Mouse (Mus musculus): ENCODE measurements around the gene Plekhg5. TPM values are rescaled to one million over a fixed set of nuclear protein-coding genes. Genes with fewer than 3 reads are reported as not detected.
A peak's percentile ranks its signal among the peaks of the same experiment; 100 is the strongest.
"Not testable (repeated sequence)": the region's sequence is repeated elsewhere in the genome, so short reads cannot be mapped to it uniquely, and the experiment has no call there.

The Plekhg5 gene
- polyA plus RNA-seq, 1 experiment from 2014 or later: 10.0 TPM

DNA sequence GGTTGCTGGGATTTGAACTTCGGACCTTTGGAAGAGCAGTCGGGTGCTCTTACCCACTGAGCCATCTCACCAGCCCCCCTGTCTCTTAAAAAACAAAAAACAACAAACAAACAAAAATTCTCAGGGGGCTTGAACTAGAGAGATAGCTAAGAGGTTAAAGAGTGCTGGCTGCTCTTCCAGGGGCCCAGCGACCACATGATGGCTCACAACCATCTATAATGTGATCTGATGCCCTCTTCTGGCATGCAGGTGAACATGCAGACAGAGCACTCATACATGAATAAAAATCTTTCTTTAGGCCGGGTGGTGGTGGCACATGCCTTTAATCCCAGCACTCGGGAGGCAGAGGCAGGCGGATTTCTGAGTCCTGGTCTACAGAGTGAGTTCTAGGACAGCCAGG lies 35.8 kb upstream of the Plekhg5 start:
- WGBS: 86% methylated on average over 6 of the region's 6 CpGs
- not testable (repeated sequence) for H3K27me3 ChIP-seq (ENCODE audit: control insufficient read depth, insufficient read depth, low read length); H3K36me3 ChIP-seq (replicated peaks; ENCODE audit: control insufficient read depth, insufficient read depth); DNase-seq (ENCODE audit: low spot score); ATAC-seq (ENCODE audit: low FRiP score); H3K4me2 ChIP-seq (replicated peaks); H3K9ac ChIP-seq; H3K4me1 ChIP-seq (replicated peaks; ENCODE audit: control insufficient read depth, insufficient read depth, low read length); H3K4me3 ChIP-seq (replicated peaks; ENCODE audit: low read length); H3K9me3 ChIP-seq (ENCODE audit: control insufficient read depth, low read length); H3K27ac ChIP-seq

DNA sequence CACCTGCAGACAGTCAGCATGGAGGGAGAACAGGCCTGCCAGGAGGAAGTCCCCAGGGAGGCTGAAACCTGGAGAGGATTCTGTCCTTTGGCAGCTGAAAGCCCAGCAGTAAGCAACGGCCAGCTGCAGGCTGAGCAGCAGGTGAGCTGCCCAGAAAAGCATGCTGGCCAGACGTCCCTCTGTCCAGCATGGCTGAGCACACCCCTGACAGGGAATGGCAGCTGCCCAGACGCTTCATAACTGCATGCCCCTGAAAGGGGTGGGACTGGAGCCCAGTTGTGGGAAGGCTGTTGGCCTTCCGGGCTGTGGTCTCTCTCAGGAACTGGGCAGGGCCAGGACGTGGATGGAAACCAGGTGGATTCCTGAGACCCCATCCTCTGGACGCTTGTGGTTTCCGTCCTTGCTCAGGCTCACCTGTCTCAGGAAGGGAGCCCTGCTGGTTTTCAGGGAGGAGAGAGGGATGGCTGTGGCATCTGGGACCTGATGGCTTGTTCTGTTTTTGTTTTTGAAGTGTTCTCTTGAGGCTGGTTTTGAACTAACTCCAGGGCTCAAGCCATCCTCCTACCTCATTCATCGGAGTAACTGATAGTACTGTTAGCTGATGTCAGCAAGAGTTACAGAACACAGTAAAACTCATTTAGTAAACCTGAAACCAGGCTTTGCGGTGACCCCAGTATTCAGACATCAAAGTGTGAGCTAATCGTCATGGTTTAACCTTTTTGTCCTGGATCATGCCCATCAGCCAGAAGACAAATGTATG lies 33.9 kb upstream of the Plekhg5 start, which contains the start of gene Tas1r1:
Gene Tas1r1, minus strand, starts transcription at position 344 of the 760 bp plus-strand sequence.
- Histone ChIP-seq H3K4me1 (replicated peaks; ENCODE audit: control insufficient read depth, insufficient read depth, low read length) (peaks cover 8% of the 10 kb centered on the region), H3K4me3 (replicated peaks; ENCODE audit: low read length) (peak within 1 kb of the TSS; percentile 92), H3K9me3 (ENCODE audit: control insufficient read depth, low read length) (no peaks in the 10 kb centered on the region), H3K9ac (peak within 1 kb of the TSS; percentile 74), H3K27me3 (ENCODE audit: control insufficient read depth, insufficient read depth, low read length) (no peaks in the 10 kb centered on the region), H3K27ac (no peak within 1 kb of the TSS), H3K4me2 (replicated peaks) (peak within 1 kb of the TSS; percentile 97), H3K36me3 (replicated peaks; ENCODE audit: control insufficient read depth, insufficient read depth) (peaks cover 27% of the 10 kb centered on the region)
- DNase-seq (ENCODE audit: low spot score) (no peak), ATAC-seq (ENCODE audit: low FRiP score) (no peak)
- WGBS: 50% methylated on average over 10 of the region's 10 CpGs

GRCm38 (mm10) chr4:152038985-152039830 lies 33.1 kb upstream of the Plekhg5 start, which contains the start of gene Nol9:
Gene Nol9, plus strand, starts transcription at chr4:152039321.
- peak within 1 kb of the TSS; percentile 92 for H3K4me3 ChIP-seq (replicated peaks; ENCODE audit: low read length)
- H3K27me3 ChIP-seq (ENCODE audit: control insufficient read depth, insufficient read depth, low read length): no peaks in the 10 kb centered on the region
- H3K27ac ChIP-seq: no peak within 1 kb of the TSS
- no peaks in the 10 kb centered on the region for H3K9me3 ChIP-seq (ENCODE audit: control insufficient read depth, low read length)
- H3K4me1 ChIP-seq (replicated peaks; ENCODE audit: control insufficient read depth, insufficient read depth, low read length): peaks cover 8% of the 10 kb centered on the region
- DNase-seq (ENCODE audit: low spot score): peak; percentile 97
- WGBS: under 1% methylated on average over 86 of the region's 86 CpGs
- peak within 1 kb of the TSS; percentile 74 for H3K9ac ChIP-seq
- ATAC-seq (ENCODE audit: low FRiP score): peak; percentile 89
- peaks cover 35% of the 10 kb centered on the region for H3K36me3 ChIP-seq (replicated peaks; ENCODE audit: control insufficient read depth, insufficient read depth)
- H3K4me2 ChIP-seq (replicated peaks): peak within 1 kb of the TSS; percentile 97

- DNase-seq (ENCODE audit: low spot score): no peak
- Histone ChIP-seq H3K27me3 (ENCODE audit: control insufficient read depth, insufficient read depth, low read length) (no peaks in the 10 kb centered on the region), H3K4me1 (replicated peaks; ENCODE audit: control insufficient read depth, insufficient read depth, low read length) (peaks cover 8% of the 10 kb centered on the region), H3K4me2 (replicated peaks) (peak overlapping the region; percentile 97), H3K9ac (peak overlapping the region; percentile 74), H3K9me3 (ENCODE audit: control insufficient read depth, low read length) (no peaks in the 10 kb centered on the region), H3K27ac (no peak overlapping the region), H3K36me3 (replicated peaks; ENCODE audit: control insufficient read depth, insufficient read depth) (peaks cover 41% of the 10 kb centered on the region), H3K4me3 (replicated peaks; ENCODE audit: low read length) (peak overlapping the region; percentile 92)
- WGBS: 5% methylated on average over 25 of the region's 25 CpGs
- no peak for ATAC-seq (ENCODE audit: low FRiP score)
These were observed 32.4 kb upstream of the Plekhg5 start for GRCm38 (mm10) chr4:152039831-152040310.

DNA sequence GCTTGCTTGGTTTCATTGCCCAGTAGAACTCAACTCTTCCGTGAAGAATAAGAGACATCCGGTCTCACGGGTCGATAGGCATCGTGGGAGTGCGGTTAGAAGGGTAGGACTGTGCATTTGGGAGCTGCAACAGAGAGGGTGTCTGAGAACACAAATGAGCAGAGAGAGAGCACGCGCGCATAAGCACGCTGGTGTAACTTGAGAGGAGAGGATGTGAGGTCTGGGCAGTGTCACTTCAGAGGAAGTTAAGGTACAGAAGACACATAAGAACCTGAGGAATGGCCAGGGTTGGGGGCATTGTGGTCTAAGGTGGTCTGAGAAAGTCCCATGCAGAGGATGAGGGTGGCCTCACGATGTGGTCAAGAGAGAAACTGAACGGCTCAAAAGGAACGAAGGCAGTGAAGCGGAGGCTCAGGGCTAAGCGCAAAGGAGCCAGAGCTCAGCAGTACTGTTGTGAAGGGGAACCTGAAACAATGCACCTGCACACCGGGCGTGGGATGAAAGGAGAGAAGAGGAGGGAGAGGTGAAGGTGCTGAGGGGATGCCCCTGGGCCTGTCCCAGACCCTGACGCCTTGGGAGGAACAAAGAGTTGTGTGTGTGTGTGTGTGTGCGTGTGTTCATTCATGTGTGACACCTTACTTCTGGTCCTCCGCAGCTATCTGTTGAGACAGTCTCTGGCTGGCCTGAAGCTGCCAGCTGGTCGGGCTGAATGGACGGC lies 30.2 kb upstream of the Plekhg5 start:
- no peaks in the 10 kb centered on the region for H3K27me3 ChIP-seq (ENCODE audit: control insufficient read depth, insufficient read depth, low read length)
- ATAC-seq (ENCODE audit: low FRiP score): no peak

GRCm38 (mm10) chr4:152043171-152043570 lies 29.1 kb upstream of the Plekhg5 start:
- no peak overlapping the region for H3K9ac ChIP-seq
- DNase-seq (ENCODE audit: low spot score) (no peak), ATAC-seq (ENCODE audit: low FRiP score) (no peak)
- peaks cover 8% of the 10 kb centered on the region for H3K4me1 ChIP-seq (replicated peaks; ENCODE audit: control insufficient read depth, insufficient read depth, low read length)
- no peak overlapping the region for H3K27ac ChIP-seq
- 90% methylated on average over 3 of the region's 3 CpGs for WGBS
- peaks cover 72% of the 10 kb centered on the region for H3K36me3 ChIP-seq (replicated peaks; ENCODE audit: control insufficient read depth, insufficient read depth)
- no peak overlapping the region for H3K4me2 ChIP-seq (replicated peaks)
- H3K27me3 ChIP-seq (ENCODE audit: control insufficient read depth, insufficient read depth, low read length): no peaks in the 10 kb centered on the region
- no peak overlapping the region for H3K4me3 ChIP-seq (replicated peaks; ENCODE audit: low read length)
- no peaks in the 10 kb centered on the region for H3K9me3 ChIP-seq (ENCODE audit: control insufficient read depth, low read length)

More for the DNA sequence above, 30.2 kb upstream of the Plekhg5 start:
- peaks cover 8% of the 10 kb centered on the region for H3K4me1 ChIP-seq (replicated peaks; ENCODE audit: control insufficient read depth, insufficient read depth, low read length)
- H3K27ac ChIP-seq: no peak overlapping the region
- no peak overlapping the region for H3K9ac ChIP-seq
- H3K36me3 ChIP-seq (replicated peaks; ENCODE audit: control insufficient read depth, insufficient read depth): peaks cover 61% of the 10 kb centered on the region
- DNase-seq (ENCODE audit: low spot score): no peak
- H3K9me3 ChIP-seq (ENCODE audit: control insufficient read depth, low read length): no peaks in the 10 kb centered on the region
- no peak overlapping the region for H3K4me3 ChIP-seq (replicated peaks; ENCODE audit: low read length)
- 95% methylated on average over 22 of the region's 22 CpGs for WGBS
- no peak overlapping the region for H3K4me2 ChIP-seq (replicated peaks)

GRCm38 (mm10) chr4:152044609-152045008 lies 27.7 kb upstream of the Plekhg5 start:
- Histone ChIP-seq H3K4me2 (replicated peaks) (no peak overlapping the region), H3K27me3 (ENCODE audit: control insufficient read depth, insufficient read depth, low read length) (no peaks in the 10 kb centered on the region), H3K27ac (no peak overlapping the region), H3K9me3 (ENCODE audit: control insufficient read depth, low read length) (no peaks in the 10 kb centered on the region), H3K36me3 (replicated peaks; ENCODE audit: control insufficient read depth, insufficient read depth) (peaks cover 85% of the 10 kb centered on the region), H3K4me1 (replicated peaks; ENCODE audit: control insufficient read depth, insufficient read depth, low read length) (peaks cover 8% of the 10 kb centered on the region), H3K9ac (no peak overlapping the region), H3K4me3 (replicated peaks; ENCODE audit: low read length) (no peak overlapping the region)
- 88% methylated on average over 6 of the region's 6 CpGs for WGBS
- DNase-seq (ENCODE audit: low spot score): no peak
- no peak for ATAC-seq (ENCODE audit: low FRiP score)

- DNase-seq (ENCODE audit: low spot score): no peak
- no peak overlapping the region for H3K9ac ChIP-seq
- no peak overlapping the region for H3K4me2 ChIP-seq (replicated peaks)
- H3K9me3 ChIP-seq (ENCODE audit: control insufficient read depth, low read length): no peaks in the 10 kb centered on the region
- H3K36me3 ChIP-seq (replicated peaks; ENCODE audit: control insufficient read depth, insufficient read depth): peaks cover 40% of the 10 kb centered on the region
- 78% methylated on average over 9 of the region's 9 CpGs for WGBS
- no peak overlapping the region for H3K27ac ChIP-seq
- H3K4me1 ChIP-seq (replicated peaks; ENCODE audit: control insufficient read depth, insufficient read depth, low read length): no peaks in the 10 kb centered on the region
- ATAC-seq (ENCODE audit: low FRiP score): no peak; the same call in 1 of the 2 replicates
- no peak overlapping the region for H3K4me3 ChIP-seq (replicated peaks; ENCODE audit: low read length)
- no peaks in the 10 kb centered on the region for H3K27me3 ChIP-seq (ENCODE audit: control insufficient read depth, insufficient read depth, low read length)
These were observed 9.7 kb upstream of the Plekhg5 start for GRCm38 (mm10) chr4:152062390-152063110.

Data from hindbrain, embryonic 14.5 days (tissue).